Mouse (Mus musculus) testis, adult 2 months (tissue): Measurements from ENCODE around the gene Tmem79.

Source experiments
- CTCF ChIP-seq: fragments of 200-500 bp; IDR thresholded peaks from 2 replicates; pipeline ENCODE4 v1.5.1; 2012; ENCODE audit warnings: low read depth, mild to moderate bottlenecking, inconsistent platforms, low read length, moderate library complexity; ENCODE audit not compliant: control insufficient read depth, insufficient read depth, insufficient replicate concordance
- POLR2A ChIP-seq: fragments of 200-500 bp; IDR thresholded peaks from 2 replicates; pipeline ENCODE4 v1.6.1; 2012; ENCODE audit warnings: low read depth, mild to moderate bottlenecking, inconsistent platforms, low read length, moderate library complexity; ENCODE audit not compliant: control insufficient read depth

DNA sequence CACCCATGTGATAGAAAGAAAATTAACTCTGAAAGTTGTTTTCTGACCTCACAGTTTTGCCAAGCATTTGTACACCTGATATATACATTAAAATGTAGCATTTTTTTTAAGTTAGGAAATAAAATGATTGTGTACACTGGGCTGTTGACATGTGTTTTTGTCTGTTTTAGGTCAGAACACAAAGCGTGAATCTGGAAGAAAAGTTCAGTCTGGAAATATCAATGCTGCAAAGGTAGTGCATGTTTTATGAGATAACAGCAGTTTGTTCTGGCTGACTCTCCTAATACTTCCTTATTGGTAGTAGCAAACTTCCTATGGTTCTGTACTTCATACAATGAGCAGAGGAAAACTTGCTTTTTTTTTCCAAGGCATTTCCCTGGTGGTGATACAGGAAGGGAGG is 36.8 kb downstream of the Tmem79 start:
- no peak for TF ChIP-seq CTCF
- no peak for TF ChIP-seq POLR2A
